Mouse (Mus musculus) embryonic facial prominence, embryonic 10.5 days (tissue): ENCODE results near the gene Nhsl2. TPM values are rescaled to one million over a fixed set of nuclear protein-coding genes. Genes with fewer than 3 reads are reported as not detected.

Experiments used
- DNase-seq: peaks from one replicate; pipeline ENCODE4 v3.0.0-alpha.2; 2017; ENCODE audit warnings: low spot score
- H3K27ac ChIP-seq: fragments of 300-500 bp; sonication (generic); replicated peaks from 2 replicates; pipeline ENCODE4 v1.5.1; 2016; ENCODE audit warnings: mild to moderate bottlenecking
- H3K27me3 ChIP-seq: fragments of 300-500 bp; sonication (generic); replicated peaks from 2 replicates; pipeline ENCODE4 v1.6.1; 2016; ENCODE audit warnings: low read depth, mild to moderate bottlenecking; ENCODE audit not compliant: poor library complexity, severe bottlenecking
- H3K36me3 ChIP-seq: fragments of 300-500 bp; sonication (generic); replicated peaks from 2 replicates; pipeline ENCODE4 v1.6.1; 2016; ENCODE audit warnings: mild to moderate bottlenecking, moderate library complexity
- H3K4me1 ChIP-seq: fragments of 300-500 bp; sonication (generic); 2 replicates; pipeline ENCODE4 v1.6.1; 2016
- H3K4me3 ChIP-seq: fragments of 300-500 bp; sonication (generic); 2 replicates; pipeline ENCODE4 v1.5.1; 2016; ENCODE audit warnings: mild to moderate bottlenecking, moderate library complexity
- H3K9me3 ChIP-seq: fragments of 300-500 bp; sonication (generic); 2 replicates; pipeline ENCODE4 v1.6.1; 2016; ENCODE audit warnings: mild to moderate bottlenecking
- WGBS: fragments of 180-500 bp; shearing (Covaris S2); methylation state at CpG from one replicate; pipeline ENCODE4 v1.1.7; 2016; 5-methylcytosine and 5-hydroxymethylcytosine counted together
- polyA plus RNA-seq: library from polyadenylated mRNA; unstranded; fragments of >200 nt; fragmentation: Nextera tagmentation; extraction: Ambion mirVana; gene quantifications from 2 replicates; pipeline ENCODE4 v1.2.1, GENCODE M21; 2016

The Nhsl2 gene
- polyA plus RNA-seq, 1 experiment from 2014 or later: 27.5 TPM

DNA sequence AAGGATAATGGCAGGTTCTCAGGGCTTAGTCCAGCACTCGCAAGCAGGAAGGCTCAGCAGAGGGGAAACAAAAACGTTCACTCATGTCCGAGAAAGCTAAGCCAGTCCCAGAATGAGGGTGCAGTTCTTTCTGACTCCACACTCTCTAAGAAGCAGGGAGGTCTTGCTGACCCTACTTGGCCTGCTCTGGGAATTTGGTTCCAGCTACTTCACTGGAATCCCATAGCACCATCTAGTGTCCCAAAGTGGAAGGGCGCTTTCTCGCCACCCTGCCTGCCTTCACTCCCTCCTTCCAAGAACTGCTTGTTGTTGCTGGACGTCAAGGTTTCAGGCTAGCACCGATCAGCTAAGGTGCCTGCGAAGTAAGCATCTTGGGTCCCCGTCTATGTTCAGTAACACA, 216.9 kb downstream of the Nhsl2 start:
- no peak overlapping the region for H3K4me3 ChIP-seq
- no peak overlapping the region for H3K27ac ChIP-seq
- peak; percentile 75 for DNase-seq
- WGBS: 17% methylated on average over 9 of the region's 9 CpGs
- H3K4me1 ChIP-seq: peaks cover 35% of the 10 kb centered on the region
- peaks cover 7% of the 10 kb centered on the region; the same call in 1 of the 2 replicates for H3K36me3 ChIP-seq
- H3K27me3 ChIP-seq: peaks cover 99% of the 10 kb centered on the region
- no peaks in the 10 kb centered on the region for H3K9me3 ChIP-seq

DNA sequence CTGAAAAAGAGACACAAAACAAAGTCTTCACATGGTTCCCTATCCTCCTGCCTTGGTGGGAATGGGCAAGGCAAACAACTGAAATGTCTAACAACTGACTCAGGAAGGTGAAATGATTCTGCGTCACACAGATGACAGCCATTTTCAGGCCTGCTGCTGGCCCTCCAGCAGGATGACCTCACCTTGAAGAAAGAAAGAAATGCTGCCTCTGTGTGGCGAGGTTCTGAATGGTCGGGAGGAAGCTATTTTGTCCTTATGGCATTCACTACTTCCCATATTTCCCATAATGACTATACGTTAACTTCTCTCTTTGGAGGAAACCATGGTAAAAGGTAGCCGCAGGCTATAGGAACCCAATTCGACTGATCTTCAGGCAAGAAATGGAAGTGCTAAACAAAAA, 217.9 kb downstream of the Nhsl2 start:
- Histone ChIP-seq H3K36me3 (peaks cover 7% of the 10 kb centered on the region; the same call in 1 of the 2 replicates), H3K9me3 (no peaks in the 10 kb centered on the region), H3K4me3 (no peak overlapping the region), H3K4me1 (peaks cover 42% of the 10 kb centered on the region), H3K27me3 (peaks cover 100% of the 10 kb centered on the region), H3K27ac (no peak overlapping the region)
- DNase-seq: no peak
- 82% methylated on average over 6 of the region's 6 CpGs for WGBS

DNA sequence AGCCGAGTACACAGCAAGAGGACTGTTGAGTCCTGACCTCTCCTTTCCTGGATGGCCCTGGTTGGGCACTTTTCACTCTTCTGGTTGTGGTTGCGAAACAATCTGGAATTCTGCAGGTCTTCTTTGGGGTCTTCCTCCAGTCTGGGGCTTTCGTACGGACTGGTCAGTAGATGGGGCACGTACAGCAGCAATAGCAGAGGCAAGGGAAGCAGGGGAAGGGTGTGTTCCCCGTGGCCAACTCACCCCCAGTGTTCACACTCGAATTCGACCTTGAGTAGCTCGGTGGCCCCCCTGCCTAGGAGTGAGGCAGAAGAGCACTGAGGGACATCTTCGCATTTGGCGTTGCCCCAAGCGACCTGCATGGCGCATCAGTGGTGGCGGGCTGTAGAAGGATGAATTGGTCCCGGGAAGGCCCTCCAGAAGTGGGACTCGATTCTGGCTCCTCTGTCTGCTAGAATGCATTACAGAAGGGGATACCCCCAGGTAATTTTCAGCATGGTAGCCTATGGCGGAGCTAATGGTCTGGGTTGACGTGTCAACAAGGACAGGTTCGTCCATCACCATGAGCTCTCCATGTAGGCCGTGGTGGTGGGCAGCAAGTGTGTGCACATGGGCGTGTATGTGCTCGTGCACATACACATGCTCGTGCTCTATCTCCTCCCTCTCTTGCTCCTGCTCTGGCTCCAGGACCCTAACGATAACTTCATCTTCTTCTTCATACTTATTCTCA, 219.8 kb downstream of the Nhsl2 start:
- Histone ChIP-seq H3K27ac (no peak overlapping the region), H3K4me1 (peaks cover 39% of the 10 kb centered on the region), H3K4me3 (no peak overlapping the region), H3K36me3 (peaks cover 10% of the 10 kb centered on the region; the same call in 1 of the 2 replicates), H3K27me3 (peaks cover 100% of the 10 kb centered on the region), H3K9me3 (no peaks in the 10 kb centered on the region)
- WGBS: 94% methylated on average over 24 of the region's 24 CpGs
- DNase-seq: no peak

DNA sequence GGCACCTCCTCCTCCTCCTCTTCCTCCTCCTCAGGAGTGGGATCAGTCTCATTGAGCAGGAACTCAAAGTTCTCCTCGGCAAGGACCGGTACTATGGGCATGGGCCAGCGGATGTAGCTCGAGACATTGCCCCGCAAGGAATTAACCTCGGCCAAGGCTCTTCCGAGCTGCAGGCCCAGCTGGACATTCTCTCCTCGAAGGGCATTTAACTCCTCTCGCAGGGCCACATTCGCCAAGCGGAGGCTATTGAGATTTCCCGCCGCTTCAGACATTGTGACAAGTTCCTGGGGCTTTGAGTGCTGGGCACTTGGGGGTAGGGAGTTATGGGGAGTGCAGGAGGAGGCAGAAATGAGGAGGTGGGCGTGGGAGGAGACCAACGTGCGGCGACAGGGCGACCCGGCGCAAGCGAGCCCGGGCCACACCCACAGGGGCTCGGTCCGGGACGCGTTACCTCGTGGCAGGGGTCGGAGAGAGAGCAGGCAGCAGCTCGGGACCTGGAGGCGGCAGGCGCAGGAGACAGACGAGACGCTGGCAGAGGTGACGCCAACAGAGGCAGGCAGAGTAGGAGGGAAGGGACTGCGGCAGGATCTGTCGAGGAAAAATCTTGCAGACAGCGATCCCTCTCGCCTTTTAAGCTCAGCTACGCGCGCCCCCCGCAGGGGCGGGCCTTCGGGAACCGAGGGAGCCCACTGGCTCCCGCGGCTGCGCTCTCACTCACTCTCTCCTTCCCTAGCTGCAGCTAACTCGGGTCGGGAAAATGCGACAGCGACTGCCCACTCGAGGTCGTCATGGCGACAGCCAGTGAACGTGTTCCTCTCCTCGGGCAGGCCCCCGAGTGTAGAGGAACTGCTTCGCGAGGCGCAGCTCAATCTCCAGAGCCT, 221.6 kb downstream of the Nhsl2 start, which contains the start of gene Rtl5:
Gene Rtl5 (minus strand): TSS at position 714 of the 881 bp plus-strand sequence.
- H3K27me3 ChIP-seq: peaks cover 99% of the 10 kb centered on the region
- WGBS: 18% methylated on average over 61 of the region's 61 CpGs
- H3K27ac ChIP-seq: peak within 1 kb of the TSS; percentile 85
- peak within 1 kb of the TSS; percentile 63 for H3K4me3 ChIP-seq
- peaks cover 10% of the 10 kb centered on the region; the same call in 1 of the 2 replicates for H3K36me3 ChIP-seq
- peak; percentile 83 for DNase-seq
- peaks cover 25% of the 10 kb centered on the region for H3K4me1 ChIP-seq
- H3K9me3 ChIP-seq: no peaks in the 10 kb centered on the region

DNA sequence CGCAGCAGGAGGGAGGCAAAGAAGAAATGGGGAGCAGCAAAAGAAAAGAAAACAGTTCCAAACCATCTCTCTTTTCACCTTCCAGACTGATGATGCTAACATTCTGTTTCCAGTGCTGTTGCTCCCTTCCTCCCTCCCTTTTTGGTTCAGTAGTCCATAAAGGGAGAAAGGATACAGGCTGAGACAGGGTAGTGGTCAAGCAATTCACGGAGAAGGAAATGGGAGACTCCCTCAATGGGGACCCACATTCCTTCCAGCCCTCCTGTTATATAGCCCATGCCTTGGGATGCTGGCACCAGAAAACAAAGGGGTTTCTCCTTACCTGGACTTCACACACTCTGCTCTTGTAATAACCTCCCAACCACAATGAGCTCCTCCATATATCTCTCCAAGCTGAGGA, 222.3 kb downstream of the Nhsl2 start:
- H3K36me3 ChIP-seq: peaks cover 10% of the 10 kb centered on the region; the same call in 1 of the 2 replicates
- WGBS: 29% methylated on average over 2 of the region's 2 CpGs
- peak overlapping the region; percentile 63 for H3K4me3 ChIP-seq
- no peak for DNase-seq
- peaks cover 96% of the 10 kb centered on the region for H3K27me3 ChIP-seq
- H3K4me1 ChIP-seq: peaks cover 22% of the 10 kb centered on the region
- H3K27ac ChIP-seq: peak overlapping the region; percentile 85
- no peaks in the 10 kb centered on the region for H3K9me3 ChIP-seq

DNA sequence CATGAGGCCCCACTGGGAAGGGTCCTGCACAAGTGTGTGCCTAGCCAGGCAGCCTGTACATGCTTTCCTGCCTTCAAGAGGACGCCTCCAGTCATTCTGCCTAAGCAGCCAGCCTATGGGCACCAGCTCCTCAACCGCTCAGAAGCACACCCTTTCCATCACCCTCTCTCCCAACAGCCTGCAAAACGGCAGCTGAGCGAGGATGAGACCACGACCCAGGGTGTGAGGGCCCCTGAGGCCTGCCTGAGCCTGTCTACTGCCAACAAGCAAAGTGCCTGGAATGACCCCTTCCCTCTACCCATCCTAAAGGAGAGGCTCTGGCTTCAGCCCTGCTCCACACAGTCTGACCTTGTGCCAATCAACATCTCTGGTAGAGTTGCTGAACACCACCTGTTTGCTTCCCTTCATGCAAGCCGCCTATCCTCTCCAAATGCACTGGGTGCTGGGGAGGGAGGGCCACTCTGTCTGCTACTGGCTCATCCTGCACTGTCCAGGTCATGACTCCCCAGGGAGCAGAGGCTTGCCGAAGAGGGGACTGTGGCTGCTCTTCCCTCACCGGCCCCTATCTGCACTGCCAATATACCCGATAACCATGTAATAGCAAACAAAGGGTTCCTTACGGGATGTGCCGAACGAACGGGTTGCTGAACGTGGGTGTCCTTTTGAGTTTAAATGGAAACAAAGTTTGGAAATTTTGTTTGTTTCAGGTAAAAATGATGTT, 224.6 kb downstream of the Nhsl2 start:
- Histone ChIP-seq H3K4me3 (no peak overlapping the region), H3K27ac (0 out of 2 replicates have a peak overlapping the region, but pooled peaks have one; percentile 14), H3K4me1 (peaks cover 22% of the 10 kb centered on the region), H3K9me3 (no peaks in the 10 kb centered on the region), H3K36me3 (peaks cover 23% of the 10 kb centered on the region), H3K27me3 (peaks cover 90% of the 10 kb centered on the region)
- DNase-seq: no peak
- 83% methylated on average over 14 of the region's 14 CpGs for WGBS

DNA sequence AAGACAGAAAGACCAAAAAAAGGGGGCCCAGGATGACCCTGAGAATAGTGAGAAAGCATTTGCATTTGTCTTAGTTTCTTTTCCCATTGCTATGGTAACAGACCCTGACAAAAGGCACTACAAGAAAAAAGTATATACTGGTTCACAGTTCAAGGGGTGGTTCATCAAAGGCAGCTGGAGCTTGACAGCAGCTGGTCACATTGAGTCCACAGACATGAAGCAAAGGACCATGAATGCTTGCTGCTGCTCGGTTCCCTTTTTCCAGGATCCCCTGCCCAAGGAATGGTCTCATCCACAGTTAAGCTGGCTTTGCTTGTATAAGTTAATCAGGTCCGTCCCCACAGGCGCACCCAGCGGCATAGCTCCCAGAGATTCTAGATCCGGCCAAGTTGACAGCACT, 225.2 kb downstream of the Nhsl2 start:
- H3K4me1 ChIP-seq: peaks cover 22% of the 10 kb centered on the region
- peaks cover 89% of the 10 kb centered on the region for H3K27me3 ChIP-seq
- 76% methylated on average over 5 of the region's 5 CpGs for WGBS
- peaks cover 25% of the 10 kb centered on the region for H3K36me3 ChIP-seq
- H3K9me3 ChIP-seq: no peaks in the 10 kb centered on the region
- no peak overlapping the region for H3K27ac ChIP-seq
- DNase-seq: no peak
- no peak overlapping the region for H3K4me3 ChIP-seq

DNA sequence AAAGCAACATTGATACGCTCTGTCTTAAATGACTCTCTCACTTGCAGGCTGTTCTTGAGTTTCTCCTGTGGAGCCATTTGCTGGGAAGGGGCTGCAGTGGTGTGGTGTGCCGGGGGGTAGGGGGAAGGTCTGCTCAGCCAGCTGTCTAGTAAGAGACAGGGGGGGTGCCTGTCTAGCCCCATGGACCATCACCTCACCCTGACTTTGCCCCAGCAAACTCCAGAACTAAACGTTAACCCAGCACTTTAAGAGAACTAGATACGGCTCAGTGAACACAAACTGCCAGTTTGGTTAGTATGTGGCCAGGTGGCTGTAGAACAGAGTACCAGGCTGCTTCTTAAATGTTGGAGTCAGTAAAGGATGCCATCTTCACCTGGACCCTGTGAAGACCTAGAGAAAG, 226.0 kb downstream of the Nhsl2 start:
- no peak for DNase-seq
- Histone ChIP-seq H3K4me1 (peaks cover 17% of the 10 kb centered on the region), H3K27ac (no peak overlapping the region), H3K27me3 (peaks cover 89% of the 10 kb centered on the region), H3K4me3 (no peak overlapping the region), H3K36me3 (peaks cover 31% of the 10 kb centered on the region), H3K9me3 (no peaks in the 10 kb centered on the region)
- 89% methylated on average over 4 of the region's 4 CpGs for WGBS

DNA sequence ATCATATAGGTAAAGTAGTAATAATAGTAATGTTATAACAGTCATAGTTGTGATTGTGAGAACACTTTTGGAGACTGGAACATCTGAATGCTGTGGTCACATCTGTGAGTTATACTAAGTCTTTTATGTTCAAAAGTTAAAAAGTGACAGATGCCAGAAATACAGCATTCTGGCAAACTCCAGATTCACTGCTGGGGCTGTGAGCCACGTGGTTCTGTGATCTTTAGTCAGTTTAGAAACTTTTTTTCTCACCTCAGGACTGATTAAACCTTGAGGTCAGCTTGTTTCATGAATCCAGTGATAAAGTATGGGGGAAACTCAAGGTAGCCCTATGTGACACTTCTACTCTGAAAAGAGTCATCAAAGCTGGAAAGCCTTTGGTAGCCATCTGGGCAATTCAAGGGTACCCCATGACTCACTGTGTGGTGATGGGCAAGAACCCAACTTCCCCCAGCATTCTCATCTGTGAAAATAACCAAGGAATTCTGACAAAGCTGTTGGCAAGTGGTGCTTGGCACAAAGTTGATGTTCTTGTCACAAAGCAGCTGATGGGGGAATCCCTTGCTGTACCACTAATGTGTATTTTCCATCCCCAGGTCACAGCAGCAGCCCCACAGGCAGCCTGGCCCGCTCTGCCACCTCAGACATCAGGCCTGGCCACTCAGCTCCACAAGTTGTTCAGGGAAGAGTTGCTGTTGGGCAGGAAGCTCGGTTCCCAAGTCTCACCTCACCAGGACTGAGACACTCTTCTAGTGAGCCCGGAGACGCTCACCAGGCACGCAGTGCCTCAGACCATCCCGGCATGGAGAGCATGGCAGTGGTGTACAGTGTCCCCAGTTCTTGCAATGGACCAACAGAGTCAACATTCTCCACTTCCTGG, 227.9 kb downstream of the Nhsl2 start:
- 82% methylated on average over 7 of the region's 7 CpGs for WGBS
- DNase-seq: no peak
- Histone ChIP-seq H3K27me3 (peaks cover 89% of the 10 kb centered on the region), H3K27ac (no peak overlapping the region), H3K9me3 (no peaks in the 10 kb centered on the region), H3K36me3 (peaks cover 33% of the 10 kb centered on the region), H3K4me1 (peaks cover 20% of the 10 kb centered on the region), H3K4me3 (no peak overlapping the region)

DNA sequence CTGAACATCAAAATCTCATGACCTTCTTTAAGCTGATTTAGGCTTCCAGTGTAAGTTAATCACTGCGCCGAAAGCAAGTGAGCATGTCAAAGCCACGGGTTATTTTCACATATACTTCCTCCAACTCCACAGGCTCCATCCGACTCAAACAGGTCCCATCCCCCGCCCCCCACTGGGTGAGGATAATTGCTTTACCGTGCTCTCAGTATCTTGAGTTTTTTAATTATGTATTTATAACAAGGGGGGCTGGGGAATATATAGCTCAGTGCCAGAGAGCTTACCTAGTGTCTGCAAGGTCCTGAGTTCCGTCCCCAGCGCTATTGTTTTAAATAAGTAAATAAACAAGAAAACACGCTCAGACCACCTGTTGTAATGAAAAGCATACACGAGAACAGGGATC, 231.9 kb downstream of the Nhsl2 start:
- Histone ChIP-seq H3K27ac (peak overlapping the region; percentile 80), H3K9me3 (no peaks in the 10 kb centered on the region), H3K4me1 (peaks cover 19% of the 10 kb centered on the region), H3K36me3 (peaks cover 36% of the 10 kb centered on the region), H3K4me3 (no peak overlapping the region), H3K27me3 (peaks cover 90% of the 10 kb centered on the region)
- no peak for DNase-seq
- 63% methylated on average over 10 of the region's 10 CpGs for WGBS

DNA sequence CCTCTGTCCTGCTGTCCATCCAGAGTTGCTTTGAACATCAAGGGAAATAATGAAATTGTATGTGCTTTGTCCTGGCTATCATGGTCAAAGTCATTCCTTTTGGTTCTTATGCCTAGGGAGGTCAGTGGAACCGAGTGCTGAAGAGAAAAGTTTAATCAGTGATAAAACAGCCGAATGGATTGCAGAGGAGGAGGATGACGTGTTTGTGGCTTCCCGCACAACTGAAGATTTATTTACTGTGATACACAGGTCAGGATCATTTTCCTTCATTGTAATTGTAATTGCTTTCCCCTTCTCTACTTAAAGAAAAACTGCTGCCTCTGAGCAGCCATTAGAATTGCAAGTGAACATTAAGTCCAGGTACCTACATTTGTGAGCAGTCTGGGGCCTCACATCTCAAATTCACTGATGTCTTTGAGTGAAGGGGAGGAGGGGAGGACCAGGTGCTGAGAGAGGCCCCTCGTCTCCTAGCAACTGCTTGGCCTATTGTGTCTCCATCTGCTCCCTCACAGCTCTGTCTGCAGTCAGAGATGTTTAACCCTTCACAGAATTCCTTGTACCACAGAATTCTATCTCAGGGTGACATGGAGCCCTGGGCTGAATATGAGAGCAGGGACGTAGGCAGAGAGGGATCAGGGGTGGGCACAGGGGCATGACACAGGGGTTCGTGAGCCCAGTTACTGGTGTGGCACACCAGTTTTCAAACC, 232.5 kb downstream of the Nhsl2 start:
- WGBS: 49% methylated on average over 7 of the region's 7 CpGs
- peaks cover 95% of the 10 kb centered on the region for H3K27me3 ChIP-seq

More for the DNA sequence above, 232.5 kb downstream of the Nhsl2 start:
- Histone ChIP-seq H3K4me1 (peaks cover 19% of the 10 kb centered on the region), H3K27ac (peak overlapping the region; percentile 80), H3K36me3 (peaks cover 36% of the 10 kb centered on the region), H3K9me3 (no peaks in the 10 kb centered on the region), H3K4me3 (no peak overlapping the region)
- DNase-seq: peak; percentile 64
